Mouse (Mus musculus) layer of hippocampus, postnatal 36 days (tissue): Measurements from ENCODE around the gene Hbb-bs. TPM values are rescaled to one million over a fixed set of nuclear protein-coding genes. Genes with fewer than 3 reads are reported as not detected.
"Not testable (repeated sequence)": the region's sequence is repeated elsewhere in the genome, so short reads cannot be mapped to it uniquely, and the experiment has no call there.

Source experiments
- DNase-seq, 2 experiments: peaks; one replicate each; pipeline ENCODE4 v3.0.0; 2022
- total RNA-seq, 2 experiments: library from RNA; stranded (reverse); gene quantifications; 2 replicates each; pipeline ENCODE4 v1.2.3; 2021

Hbb-bs gene
- total RNA-seq, 2 experiments from 2014 or later, result 247 to 439 TPM

GRCm38 (mm10) chr7:103810746-103811145, 17.1 kb downstream of the Hbb-bs start:
- no peak for DNase-seq

DNA sequence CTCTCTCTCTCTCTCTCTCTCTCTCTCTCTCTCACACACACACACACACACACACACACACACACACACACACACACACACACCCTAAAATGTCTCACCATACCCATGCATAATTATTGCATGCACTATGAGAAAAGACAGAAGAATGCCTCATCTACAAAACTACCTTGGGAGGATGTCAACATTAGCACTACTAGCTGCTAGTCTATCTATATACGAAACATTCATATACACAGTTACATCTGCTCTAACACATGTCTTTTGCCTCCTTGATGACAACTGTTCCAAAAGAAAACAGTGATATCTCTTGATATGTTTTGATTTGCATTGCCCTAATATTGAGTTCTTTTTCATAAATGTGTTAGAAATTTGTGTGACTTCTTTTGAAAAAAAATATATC, 17.6 kb downstream of the Hbb-bs start:
- DNase-seq, result no peak

DNA sequence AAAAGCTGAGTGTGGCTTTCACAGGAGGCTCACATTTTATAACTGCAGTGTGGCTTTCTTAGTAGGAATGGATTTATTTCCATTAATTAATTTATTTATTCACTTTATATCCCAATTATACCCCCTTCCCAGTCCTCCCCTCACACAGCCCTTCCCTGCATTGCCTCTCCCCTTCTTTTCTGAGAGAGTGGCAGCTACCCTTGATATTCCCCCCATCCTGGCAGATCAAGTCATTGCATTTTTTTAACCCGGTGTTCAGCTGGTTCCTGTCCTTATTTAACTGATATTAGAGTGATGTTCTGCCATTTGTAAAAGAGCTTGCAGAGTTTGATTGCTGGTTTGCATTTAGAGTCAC, 18.1 kb downstream of the Hbb-bs start:
- no peak for DNase-seq

DNA sequence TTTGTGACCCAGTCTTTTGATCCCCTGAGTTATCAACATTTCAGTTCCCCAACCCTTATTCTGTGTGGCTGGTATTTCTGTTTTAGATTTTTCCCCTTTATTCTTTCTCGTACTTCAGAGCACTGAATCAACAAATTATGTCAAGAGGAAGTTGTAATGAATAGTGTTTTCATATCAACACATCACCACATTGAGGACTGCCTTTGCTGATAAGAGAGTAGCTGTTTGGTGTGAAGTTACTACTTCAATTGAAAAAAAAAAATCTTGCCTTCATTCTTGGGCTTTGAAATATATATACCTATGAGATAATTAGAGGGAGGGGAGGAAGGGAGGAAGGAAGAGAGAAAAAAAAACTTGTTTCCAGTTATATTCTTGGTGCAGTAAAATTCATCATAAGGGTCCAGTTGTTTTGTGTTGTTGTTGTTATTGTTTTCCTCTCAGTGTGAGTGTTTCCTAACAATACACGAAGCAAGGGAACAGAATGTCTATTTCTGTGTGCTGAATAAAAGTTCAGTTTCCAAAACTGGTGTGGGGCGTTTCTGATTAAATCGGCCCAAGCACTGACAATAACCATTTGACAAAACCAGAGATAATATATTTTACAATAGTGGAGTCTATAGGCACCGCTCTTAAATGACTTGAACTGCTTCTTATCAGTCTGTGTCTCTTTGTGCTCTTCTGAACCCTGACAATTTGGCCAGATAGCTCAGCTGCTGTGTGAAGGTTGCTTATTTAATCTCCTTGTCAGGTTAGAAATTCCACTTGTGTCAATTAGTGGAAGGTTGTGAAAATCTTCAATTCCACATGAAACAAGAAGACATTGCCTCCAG, 18.7 kb downstream of the Hbb-bs start:
- no peak for DNase-seq

GRCm38 (mm10) chr7:103808120-103808519, 19.8 kb downstream of the Hbb-bs start:
- not testable (repeated sequence) for DNase-seq

- DNase-seq, result peak in 1 of 2 experiments; percentile 5
These were observed 21.0 kb downstream of the Hbb-bs start for GRCm38 (mm10) chr7:103806856-103807255.

DNA sequence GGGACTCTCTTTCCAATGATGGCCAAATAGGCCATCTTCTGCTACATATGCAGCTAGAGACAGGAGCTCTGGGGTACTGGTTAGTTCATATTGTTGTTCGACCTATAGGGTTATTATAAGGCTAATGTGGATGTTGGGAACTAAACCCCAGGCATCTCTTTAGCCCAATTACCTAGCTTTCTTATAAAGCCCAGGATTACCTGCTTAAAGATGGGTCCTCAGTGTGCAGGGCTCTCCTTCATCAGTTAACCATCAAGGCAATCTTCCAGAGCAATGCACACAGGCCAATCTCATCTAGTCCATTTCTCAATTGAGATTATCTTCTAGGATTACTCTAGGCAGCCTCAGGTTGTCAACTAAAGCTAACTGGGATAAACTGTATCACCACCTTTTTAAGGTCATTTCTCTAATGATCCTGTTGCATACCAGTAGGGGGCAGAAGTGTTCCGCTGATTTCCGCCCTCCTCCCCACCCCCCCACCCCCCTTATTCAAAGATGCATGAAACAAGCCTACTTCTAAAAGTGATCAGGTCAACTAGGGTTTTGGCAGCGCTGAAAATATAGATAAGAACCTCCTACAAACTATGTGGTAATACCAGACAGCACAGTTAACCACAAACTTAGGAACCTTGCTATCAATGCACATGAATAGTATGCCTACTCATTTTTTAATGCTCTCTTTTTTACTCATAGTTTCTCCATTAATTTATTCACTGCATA, 35.1 kb downstream of the Hbb-bs start:
- DNase-seq, result no peak

DNA sequence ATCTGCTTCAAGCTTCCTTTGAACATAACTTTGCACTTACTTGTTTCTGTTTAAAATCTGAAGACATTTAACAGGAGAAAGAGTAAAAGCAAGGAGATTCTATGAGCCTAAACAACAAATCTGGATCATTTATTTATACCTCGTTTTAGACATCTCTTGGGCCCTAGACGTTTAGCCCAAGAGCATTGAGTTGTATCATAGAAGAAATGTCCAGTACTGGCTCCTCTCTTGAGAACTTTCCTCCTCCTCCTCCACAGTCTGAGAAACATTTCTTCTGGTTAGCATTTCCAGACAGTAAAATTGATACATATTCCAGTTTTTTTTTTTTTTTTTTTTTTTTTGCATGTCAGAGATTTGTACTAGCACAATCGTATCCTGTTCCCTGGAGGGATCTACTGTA, 36.2 kb downstream of the Hbb-bs start, which contains the start of gene Olfr67:
Gene Olfr67, minus strand, starts transcription at position 101 of the 400 bp plus-strand sequence.
- DNase-seq, result no peak

- DNase-seq, result no peak
These were observed 48.3 kb downstream of the Hbb-bs start, which contains the start of gene Olfr68 for GRCm38 (mm10) chr7:103779598-103779997. Olfr68 (minus strand) TSS chr7:103779698.

DNA sequence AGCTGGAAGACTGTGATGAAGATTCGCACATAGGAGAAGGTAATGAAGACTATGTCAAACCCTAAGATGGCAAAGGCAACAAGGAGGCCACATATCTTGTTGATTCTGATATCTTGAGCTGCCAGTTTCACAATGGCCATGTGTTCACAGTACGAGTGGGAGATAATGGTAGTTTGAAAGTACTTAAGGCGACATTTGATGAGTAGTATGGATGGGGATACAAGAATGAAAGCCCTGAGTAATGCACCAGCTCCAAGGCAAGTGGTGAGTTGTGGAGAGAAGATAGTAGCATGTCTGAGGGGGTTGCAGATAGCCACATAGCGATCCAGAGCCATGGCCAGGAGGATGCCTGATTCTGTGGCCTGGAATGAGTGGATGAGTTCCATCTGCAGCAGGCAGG, 50.2 kb downstream of the Hbb-bs start:
- DNase-seq, result not testable (repeated sequence)

Other genes with a start within 250 kb of the Hbb-bs start
- not detected for gene Olfr618, start 238.0 kb downstream of the Hbb-bs start, total RNA-seq
- gene Olfr619, start 227.5 kb downstream of the Hbb-bs start, total RNA-seq, result not detected
- not detected for gene Olfr620, start 215.6 kb downstream of the Hbb-bs start, total RNA-seq
- gene Olfr622, start 185.4 kb downstream of the Hbb-bs start, total RNA-seq, result not detected
- gene Olfr623, start 164.4 kb downstream of the Hbb-bs start, total RNA-seq, result not detected
- not detected for gene Olfr624, start 156.9 kb downstream of the Hbb-bs start, total RNA-seq
- gene Olfr625-ps1, start 145.4 kb downstream of the Hbb-bs start, total RNA-seq, result not detected
- not detected for gene Olfr243, start 113.4 kb downstream of the Hbb-bs start, total RNA-seq
- not detected for gene Olfr628, start 97.7 kb downstream of the Hbb-bs start, total RNA-seq
- not detected for gene Olfr629, start 83.2 kb downstream of the Hbb-bs start, total RNA-seq
- gene Olfr630, start 70.8 kb downstream of the Hbb-bs start, total RNA-seq, result not detected
- not detected for gene Olfr69, start 56.5 kb downstream of the Hbb-bs start, total RNA-seq
- gene Olfr68, start 48.4 kb downstream of the Hbb-bs start, total RNA-seq, result not detected
- gene Olfr67, start 36.3 kb downstream of the Hbb-bs start, total RNA-seq, result not detected
- gene Hbb-bt, start 14.1 kb downstream of the Hbb-bs start, total RNA-seq, result 10 to 100 TPM; 35.4 to 54.6 TPM
- not detected for gene Hbb-bh2, start 12.4 kb upstream of the Hbb-bs start, total RNA-seq
- not detected for gene Hbb-bh1, start 15.1 kb upstream of the Hbb-bs start, total RNA-seq
- not detected for gene Hbb-y, start 25.1 kb upstream of the Hbb-bs start, total RNA-seq
- gene Olfr66, start 58.2 kb upstream of the Hbb-bs start, total RNA-seq, result not detected
- not detected for gene Olfr64, start 66.4 kb upstream of the Hbb-bs start, total RNA-seq
- not detected for gene Olfr65, start 75.4 kb upstream of the Hbb-bs start, total RNA-seq
- not detected for gene Olfr631, start 100.7 kb upstream of the Hbb-bs start, total RNA-seq
- not detected for gene Olfr632, start 106.3 kb upstream of the Hbb-bs start, total RNA-seq
- not detected for gene Olfr633, start 116.3 kb upstream of the Hbb-bs start, total RNA-seq
- under 1 TPM; 0.10 to 0.13 TPM for gene Olfr635, start 143.1 kb upstream of the Hbb-bs start, total RNA-seq
- not detected for gene Olfr638, start 170.7 kb upstream of the Hbb-bs start, total RNA-seq
- under 1 TPM; 0.08 to 0.17 TPM for gene Olfr639, start 189.2 kb upstream of the Hbb-bs start, total RNA-seq
- not detected for gene Olfr640, start 197.5 kb upstream of the Hbb-bs start, total RNA-seq
- not detected for gene Olfr641, start 207.3 kb upstream of the Hbb-bs start, total RNA-seq
- gene Olfr642, start 224.6 kb upstream of the Hbb-bs start, total RNA-seq, result not detected
- not detected for gene 4930516K23Rik, start 233.3 kb upstream of the Hbb-bs start, total RNA-seq
- gene Olfr644, start 243.8 kb upstream of the Hbb-bs start, total RNA-seq, result not detected